Mouse (Mus musculus): ENCODE data around the gene Tmem138.

DNA sequence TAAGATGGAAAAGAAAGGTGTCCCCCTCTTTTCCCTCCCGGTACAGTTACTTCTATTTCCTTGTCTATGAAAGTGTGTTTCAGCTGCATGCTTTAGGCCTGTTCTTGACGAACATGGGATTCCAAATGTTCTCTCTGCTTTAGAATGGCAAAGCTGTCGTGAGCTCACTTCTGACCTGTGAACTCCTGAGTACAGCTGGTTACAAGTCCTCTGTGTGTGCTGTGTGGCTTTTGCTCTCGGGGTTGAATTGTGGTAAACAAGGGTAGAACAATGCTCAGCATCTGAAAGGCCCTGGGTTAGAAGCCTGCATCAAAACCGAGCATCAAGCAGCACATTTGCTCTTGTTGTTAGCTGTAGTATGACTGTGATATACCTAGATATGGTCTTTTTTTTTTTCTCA is 14.8 kb downstream of the Tmem138 start:
- TF ChIP-seq POLR2A (IDR thresholded peaks at IDR 0.05; ENCODE audit: extremely low read depth, insufficient read depth, low read length) (no peak), CTCF (IDR thresholded peaks at IDR 0.05; ENCODE audit: low read depth, low read length) (no peak)
